Mouse (Mus musculus): ENCODE measurements at regions not wholly inside any gene's neighbourhood (a gene's known extent, or its start where the extent isn't known, plus 50 kb on each side); places are given as distances from the start of the nearest gene placed in this dataset.
"Not testable (repeated sequence)": the region's sequence is repeated elsewhere in the genome, so short reads cannot be mapped to it uniquely, and the experiment has no call there.

GRCm38 (mm10) chr12:18606126-18606525 lies 91.8 kb downstream of the 5730507C01Rik start:
- peak; percentile 9 for DNase-seq (ENCODE audit: low read depth, low spot score)

GRCm38 (mm10) chr12:18609835-18610234 lies 95.5 kb downstream of the 5730507C01Rik start:
- peak; percentile 55 for DNase-seq (ENCODE audit: low read depth, low spot score)

DNA sequence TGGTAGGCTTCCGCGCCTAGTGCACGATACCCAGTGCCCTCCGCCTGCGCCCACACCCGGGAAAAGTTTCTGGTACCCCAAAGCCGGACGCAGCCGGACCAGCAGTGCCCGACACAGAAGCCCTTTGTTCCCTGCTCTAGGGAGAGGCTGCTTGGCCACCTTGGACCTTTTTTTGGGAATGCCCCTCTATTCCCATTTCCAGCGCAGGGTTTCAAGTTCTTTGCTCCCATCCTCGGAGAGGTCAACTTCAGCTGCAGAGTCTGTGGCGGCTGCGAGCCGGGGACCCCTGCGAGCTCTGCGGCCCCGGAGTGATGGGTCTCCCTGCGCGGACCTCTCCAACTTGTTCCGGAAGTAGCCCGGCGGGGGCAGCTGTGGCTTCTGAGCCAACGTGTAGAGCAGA lies 96.3 kb downstream of the 5730507C01Rik start:
- DNase-seq (ENCODE audit: low read depth, low spot score) = not testable (repeated sequence)

Measured in brain, adult 2 months (tissue).